Mouse (Mus musculus): ENCODE results near the gene Baz2a.

Gene Baz2a

GRCm38 (mm10) chr10:128094340-128094968 is 3.1 kb downstream of the Baz2a start:
- peak; percentile 26; the same call in 1 of the 2 replicates for TF ChIP-seq GATA4 (IDR thresholded peaks at IDR 0.05; ENCODE audit: insufficient replicate concordance, low read length)

GRCm38 (mm10) chr10:128095003-128095636 is 3.7 kb downstream of the Baz2a start:
- TF ChIP-seq GATA4 (IDR thresholded peaks at IDR 0.05; ENCODE audit: insufficient replicate concordance, low read length) = no peak

GRCm38 (mm10) chr10:128096313-128096692 is 4.9 kb downstream of the Baz2a start:
- no peak for TF ChIP-seq GATA4 (IDR thresholded peaks at IDR 0.05; ENCODE audit: insufficient replicate concordance, low read length)

GRCm38 (mm10) chr10:128096693-128097586 is 5.6 kb downstream of the Baz2a start:
- TF ChIP-seq GATA4 (IDR thresholded peaks at IDR 0.05; ENCODE audit: insufficient replicate concordance, low read length) = peak; percentile 41; the same call in 1 of the 2 replicates

- TF ChIP-seq GATA4 (IDR thresholded peaks at IDR 0.05; ENCODE audit: insufficient replicate concordance, low read length) = no peak
These were observed 6.2 kb downstream of the Baz2a start for GRCm38 (mm10) chr10:128097587-128097971.

GRCm38 (mm10) chr10:128110103-128110761 is 18.9 kb downstream of the Baz2a start:
- TF ChIP-seq GATA4 (IDR thresholded peaks at IDR 0.05; ENCODE audit: insufficient replicate concordance, low read length) = no peak

- no peak for TF ChIP-seq GATA4 (IDR thresholded peaks at IDR 0.05; ENCODE audit: insufficient replicate concordance, low read length)
These were observed 19.9 kb downstream of the Baz2a start for GRCm38 (mm10) chr10:128111227-128111626.

GRCm38 (mm10) chr10:128123833-128124232 is 32.5 kb downstream of the Baz2a start:
- no peak for TF ChIP-seq GATA4 (IDR thresholded peaks at IDR 0.05; ENCODE audit: insufficient replicate concordance, low read length)

GRCm38 (mm10) chr10:128124831-128125230 is 33.5 kb downstream of the Baz2a start:
- TF ChIP-seq GATA4 (IDR thresholded peaks at IDR 0.05; ENCODE audit: insufficient replicate concordance, low read length) = no peak

GRCm38 (mm10) chr10:128125951-128126350 is 34.6 kb downstream of the Baz2a start:
- no peak for TF ChIP-seq GATA4 (IDR thresholded peaks at IDR 0.05; ENCODE audit: insufficient replicate concordance, low read length)

GRCm38 (mm10) chr10:128127497-128127896 is 36.1 kb downstream of the Baz2a start:
- TF ChIP-seq GATA4 (IDR thresholded peaks at IDR 0.05; ENCODE audit: insufficient replicate concordance, low read length) = no peak

- no peak for TF ChIP-seq GATA4 (IDR thresholded peaks at IDR 0.05; ENCODE audit: insufficient replicate concordance, low read length)
These were observed 36.8 kb downstream of the Baz2a start for GRCm38 (mm10) chr10:128128143-128128542.

GRCm38 (mm10) chr10:128131297-128131696 is 39.9 kb downstream of the Baz2a start:
- TF ChIP-seq GATA4 (IDR thresholded peaks at IDR 0.05; ENCODE audit: insufficient replicate concordance, low read length) = no peak

GRCm38 (mm10) chr10:128131812-128132211 is 40.4 kb downstream of the Baz2a start:
- no peak for TF ChIP-seq GATA4 (IDR thresholded peaks at IDR 0.05; ENCODE audit: insufficient replicate concordance, low read length)

- no peak for TF ChIP-seq GATA4 (IDR thresholded peaks at IDR 0.05; ENCODE audit: insufficient replicate concordance, low read length)
These were observed 42.4 kb downstream of the Baz2a start for GRCm38 (mm10) chr10:128133650-128134332.

Data from liver, adult (tissue).